Mouse (Mus musculus) liver, postnatal 0 days (tissue): Measurements from ENCODE around the gene Ica1. TPM values are rescaled to one million over a fixed set of nuclear protein-coding genes. Genes with fewer than 3 reads are reported as not detected.
A peak's percentile ranks its signal among the peaks of the same experiment; 100 is the strongest.

Experiments used
- ATAC-seq: fragments of 200-750 bp; cut with Nextera tagmentation; 2 replicates; pipeline ENCODE4 v1.8.0; 2017; ENCODE audit warnings: mild to moderate bottlenecking, moderate library complexity
- DNase-seq: peaks from one replicate; pipeline ENCODE4 v3.0.0-alpha.2; 2016
- H3K27ac ChIP-seq: fragments of 300-500 bp; sonication (generic); 2 replicates; pipeline ENCODE4 v1.5.1; 2014; ENCODE audit warnings: antibody characterized with exemption, moderate library complexity, mild to moderate bottlenecking, low read depth
- H3K27me3 ChIP-seq: fragments of 300-500 bp; sonication (generic); 2 replicates; pipeline ENCODE4 v1.6.1; 2014; ENCODE audit warnings: low read length, control low read depth, mixed read lengths; ENCODE audit not compliant: insufficient read depth
- H3K36me3 ChIP-seq: fragments of 300-500 bp; sonication (generic); replicated peaks from 2 replicates; pipeline ENCODE4 v1.6.1; 2014; ENCODE audit warnings: mild to moderate bottlenecking, control low read depth, low read length, moderate library complexity, mixed read lengths; ENCODE audit not compliant: insufficient read depth
- H3K4me1 ChIP-seq: fragments of 300-500 bp; sonication (generic); 2 replicates; pipeline ENCODE4 v1.6.1; 2014; ENCODE audit warnings: antibody characterized with exemption, mild to moderate bottlenecking, control low read depth; ENCODE audit not compliant: insufficient read depth
- H3K4me2 ChIP-seq: fragments of 300-500 bp; sonication (generic); 2 replicates; pipeline ENCODE4 v1.6.1; 2014; ENCODE audit warnings: low read depth, mild to moderate bottlenecking, low read length, moderate library complexity, mixed read lengths
- H3K4me3 ChIP-seq: fragments of 300-500 bp; sonication (generic); 2 replicates; pipeline ENCODE4 v1.5.1; 2014; ENCODE audit warnings: low read depth, low read length
- H3K9ac ChIP-seq: fragments of 300-500 bp; sonication (generic); replicated peaks from 2 replicates; pipeline ENCODE4 v1.6.1; 2014; ENCODE audit warnings: mild to moderate bottlenecking, moderate library complexity
- H3K9me3 ChIP-seq: fragments of 300-500 bp; sonication (generic); 2 replicates; pipeline ENCODE4 v1.6.1; 2016; ENCODE audit warnings: mild to moderate bottlenecking, control low read depth, low read length, mixed read lengths
- CTCF ChIP-seq: sonication (generic); IDR thresholded peaks from 2 replicates; pipeline ENCODE4 v1.5.1; 2016; ENCODE audit warnings: antibody characterized with exemption, low read depth
- EP300 ChIP-seq: IDR thresholded peaks from 2 replicates; pipeline ENCODE4 v1.6.1; 2016; ENCODE audit warnings: antibody characterized with exemption, low read depth, mild to moderate bottlenecking
- WGBS: fragments of 180-500 bp; shearing (Covaris S2); extraction: QIAGEN DNeasy Blood & Tissue Kit; methylation state at CpG from one replicate; pipeline ENCODE4 v1.1.7; 2014; ENCODE audit not compliant: insufficient replicate concordance; 5-methylcytosine and 5-hydroxymethylcytosine counted together
- polyA plus RNA-seq: library from polyadenylated mRNA; unstranded; fragments of >200 nt; fragmentation: Nextera tagmentation; extraction: Ambion mirVana; gene quantifications from 2 replicates; pipeline ENCODE4 v1.2.1, GENCODE M21; 2015

The Ica1 gene
- polyA plus RNA-seq: 6.1 and 6.9 TPM in 2 replicates

GRCm38 (mm10) chr6:8778296-8778649, at the start of gene Ica1:
Gene Ica1 (minus strand): TSS chr6:8778488.
- Histone ChIP-seq H3K27ac (peak within 1 kb of the TSS; percentile 57; the same call in 1 of the 2 replicates), H3K4me3 (peak within 1 kb of the TSS; percentile 62), H3K9ac (peak within 1 kb of the TSS; percentile 57), H3K9me3 (no peaks in the 10 kb centered on the region), H3K27me3 (peaks cover 6% of the 10 kb centered on the region; the same call in 1 of the 2 replicates), H3K4me2 (peak within 1 kb of the TSS; percentile 91), H3K4me1 (peaks cover 10% of the 10 kb centered on the region), H3K36me3 (no peaks in the 10 kb centered on the region)
- ATAC-seq (peak; percentile 53), DNase-seq (peak; percentile 28)
- WGBS: 6% methylated on average over 12 of the region's 16 CpGs
- TF ChIP-seq CTCF: no peak
- TF ChIP-seq EP300: no peak

GRCm38 (mm10) chr6:8819866-8820265, 41.6 kb upstream of the Ica1 start:
- H3K9me3 ChIP-seq: no peaks in the 10 kb centered on the region
- no peaks in the 10 kb centered on the region for H3K4me1 ChIP-seq
- H3K27ac ChIP-seq: no peak overlapping the region
- ATAC-seq: no peak
- no peaks in the 10 kb centered on the region for H3K27me3 ChIP-seq
- 57% methylated on average over 2 of the region's 2 CpGs for WGBS
- H3K4me3 ChIP-seq: no peak overlapping the region
- no peak for DNase-seq
- H3K4me2 ChIP-seq: no peak overlapping the region
- no peak for TF ChIP-seq EP300
- TF ChIP-seq CTCF: no peak
- no peaks in the 10 kb centered on the region for H3K36me3 ChIP-seq
- H3K9ac ChIP-seq: no peak overlapping the region

DNA sequence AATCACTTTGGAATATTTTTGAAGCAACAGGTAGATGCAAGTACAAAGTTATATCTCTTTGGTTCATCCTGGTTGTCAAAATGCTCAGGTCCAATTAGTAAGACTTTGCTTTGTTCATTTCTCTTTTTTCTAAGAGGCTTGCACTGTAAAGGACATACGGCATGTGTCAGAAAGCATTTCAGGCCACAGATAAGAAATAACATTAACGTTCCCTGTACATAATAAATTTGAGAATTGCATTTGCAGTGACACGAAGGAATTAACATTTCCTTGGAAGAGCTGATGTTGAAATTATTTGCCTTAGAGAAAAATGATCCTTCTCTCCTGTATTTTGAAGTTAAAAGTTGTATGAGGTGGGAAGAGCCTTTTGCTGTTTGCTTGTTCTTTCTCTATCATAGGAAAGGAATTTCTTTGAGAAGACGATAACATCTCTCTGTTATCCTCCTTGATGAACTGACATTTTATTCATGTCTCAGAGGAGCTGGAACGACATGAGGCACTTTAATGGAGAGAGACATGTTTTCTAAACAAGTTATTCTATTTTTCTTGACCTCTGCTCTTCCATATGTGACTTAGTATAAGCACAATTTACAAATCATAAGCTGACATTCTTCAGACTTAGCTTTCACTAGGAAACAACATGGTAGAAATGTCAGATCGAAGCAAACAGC, 36.2 kb upstream of the Ica1 start:
- WGBS: 75% methylated on average over 6 of the region's 6 CpGs
- Histone ChIP-seq H3K27ac (no peak overlapping the region), H3K4me1 (no peaks in the 10 kb centered on the region), H3K9me3 (no peaks in the 10 kb centered on the region), H3K9ac (no peak overlapping the region), H3K4me3 (no peak overlapping the region), H3K4me2 (no peak overlapping the region), H3K27me3 (no peaks in the 10 kb centered on the region), H3K36me3 (no peaks in the 10 kb centered on the region)
- DNase-seq (no peak), ATAC-seq (no peak)
- TF ChIP-seq CTCF (no peak), EP300 (no peak)

DNA sequence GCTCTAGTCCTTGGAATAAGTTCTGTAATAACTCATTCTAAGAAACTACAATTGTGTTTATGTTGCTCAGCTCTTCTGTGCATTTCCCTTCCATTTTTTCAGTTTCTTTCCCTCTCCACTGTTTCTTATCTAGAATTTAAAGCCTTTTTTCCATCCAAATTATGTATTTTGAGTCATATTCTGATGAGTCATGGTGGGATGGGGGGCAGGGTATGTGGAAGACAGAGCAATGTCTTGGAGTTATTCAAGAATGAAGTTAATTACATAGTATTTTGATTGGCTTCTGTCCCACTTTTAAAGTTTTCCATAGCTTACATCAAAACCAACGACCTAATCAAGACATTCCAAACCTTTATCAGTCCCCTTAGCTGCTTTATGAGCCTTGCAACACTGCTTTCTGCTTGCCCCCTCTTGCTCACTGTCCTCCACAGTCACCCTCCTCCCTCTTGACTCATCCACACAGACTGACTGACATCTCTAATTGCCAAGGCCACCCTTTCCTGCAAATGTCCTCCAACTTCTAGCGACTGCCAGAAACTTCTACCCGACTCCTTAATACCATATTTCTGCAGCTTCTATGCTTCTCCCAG, 24.4 kb upstream of the Ica1 start:
- Histone ChIP-seq H3K27ac (no peak overlapping the region), H3K4me1 (no peaks in the 10 kb centered on the region), H3K36me3 (no peaks in the 10 kb centered on the region), H3K27me3 (no peaks in the 10 kb centered on the region), H3K4me2 (no peak overlapping the region), H3K4me3 (no peak overlapping the region), H3K9me3 (no peaks in the 10 kb centered on the region), H3K9ac (no peak overlapping the region)
- TF ChIP-seq CTCF: no peak
- TF ChIP-seq EP300: no peak
- WGBS: 55% methylated on average over 3 of the region's 3 CpGs
- no peak for DNase-seq
- ATAC-seq: no peak

DNA sequence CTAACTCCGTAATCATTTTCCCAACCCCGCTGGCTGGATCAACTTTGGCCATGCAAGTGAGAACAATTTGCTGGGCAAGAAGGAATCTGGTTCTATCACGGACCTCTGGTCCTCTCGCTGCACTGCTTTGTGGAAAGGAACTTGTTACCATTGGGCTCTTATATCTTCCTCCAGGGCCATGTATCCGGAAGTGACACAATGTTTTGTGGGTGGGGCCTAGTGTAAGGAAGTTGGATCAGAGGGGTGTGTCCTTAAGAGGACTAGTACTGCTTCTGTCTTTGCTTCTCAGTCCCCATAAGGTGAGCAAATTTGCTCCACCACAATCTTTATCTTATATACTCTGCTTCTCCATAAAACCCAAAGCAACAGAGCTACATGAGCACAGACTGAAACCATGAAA, 14.1 kb upstream of the Ica1 start:
- H3K27ac ChIP-seq: no peak overlapping the region
- no peaks in the 10 kb centered on the region for H3K9me3 ChIP-seq
- no peak for DNase-seq
- H3K36me3 ChIP-seq: no peaks in the 10 kb centered on the region
- H3K9ac ChIP-seq: no peak overlapping the region
- H3K4me2 ChIP-seq: no peak overlapping the region
- H3K4me3 ChIP-seq: no peak overlapping the region
- H3K27me3 ChIP-seq: no peaks in the 10 kb centered on the region
- no peak for ATAC-seq
- H3K4me1 ChIP-seq: no peaks in the 10 kb centered on the region
- 75% methylated on average over 5 of the region's 5 CpGs for WGBS
- TF ChIP-seq EP300: no peak
- TF ChIP-seq CTCF: no peak

DNA sequence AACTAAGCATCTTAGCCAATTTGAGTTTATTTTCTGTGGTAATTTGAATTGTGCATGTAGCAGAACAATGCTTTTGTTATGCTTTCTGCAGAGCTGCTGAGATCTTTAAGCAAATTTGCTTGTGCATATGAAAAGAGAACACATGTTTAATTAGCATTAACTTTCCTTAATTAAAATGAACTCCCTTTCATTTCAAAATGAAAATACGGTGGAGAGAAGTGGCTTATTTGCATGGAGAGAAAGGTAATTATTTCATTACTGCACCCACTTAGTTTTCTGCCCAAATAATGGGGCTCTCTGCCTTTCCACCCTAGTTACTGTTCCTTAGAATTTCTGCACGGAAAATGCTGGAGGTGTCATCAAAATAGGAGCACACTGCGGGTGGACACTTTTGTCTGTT, 13.5 kb upstream of the Ica1 start:
- ATAC-seq: no peak
- 80% methylated on average over 3 of the region's 3 CpGs for WGBS
- no peak overlapping the region for H3K27ac ChIP-seq
- no peak overlapping the region for H3K9ac ChIP-seq
- no peak overlapping the region for H3K4me2 ChIP-seq
- no peaks in the 10 kb centered on the region for H3K9me3 ChIP-seq
- TF ChIP-seq EP300 (no peak), CTCF (no peak)
- no peaks in the 10 kb centered on the region for H3K4me1 ChIP-seq
- DNase-seq: no peak
- no peak overlapping the region for H3K4me3 ChIP-seq
- H3K36me3 ChIP-seq: no peaks in the 10 kb centered on the region
- H3K27me3 ChIP-seq: no peaks in the 10 kb centered on the region
